Mouse (Mus musculus) Patski (cell line): Measurements from ENCODE around the gene Crbn. TPM values are rescaled to one million over a fixed set of nuclear protein-coding genes. Genes with fewer than 3 reads are reported as not detected.

Experiments used
- ATAC-seq: fragments of 100-300 bp; one replicate; pipeline ENCODE4 v1.8.0; 2021
- CTCF ChIA-PET: fragments of 350-600 bp; sonication (Branson Sonifier 250); formaldehyde crosslinking; loops from one replicate; lab custom pipeline; 2022; ENCODE audit warnings: inconsistent platforms; lab: Charles Lee
- POLR2A ChIA-PET: fragments of 350-600 bp; sonication (Branson Sonifier 250); formaldehyde crosslinking; loops from one replicate; lab custom pipeline; 2022; ENCODE audit warnings: antibody characterized with exemption, inconsistent platforms; lab: Charles Lee
- DNase-seq: peaks from one replicate; pipeline ENCODE4 v3.0.0-alpha.2; 2011; ENCODE audit warnings: low read depth, low spot score
- H3K27me3 ChIP-seq: fragments of 371-371 bp; one replicate; pipeline ENCODE4 v1.5.1; 2021
- CTCF ChIP-seq: fragments of 100-300 bp; IDR thresholded peaks from one replicate; pipeline ENCODE4 v1.5.1; 2021
- in situ Hi-C: fragments of 300-500 bp; cut with MboI; formaldehyde crosslinking; loops from 3 replicates; pipeline ENCODE4 v1.11.1; 2018; ENCODE audit warnings: low pct_unique_long_range_greater_than_20kb, mixed read lengths
- polyA plus RNA-seq: library from polyadenylated mRNA; unstranded; gene quantifications from one replicate; pipeline ENCODE4 v1.2.3, GENCODE M21; 2021

Crbn gene
- polyA plus RNA-seq, 1 experiment from 2014 or later: 42.1 TPM

DNA sequence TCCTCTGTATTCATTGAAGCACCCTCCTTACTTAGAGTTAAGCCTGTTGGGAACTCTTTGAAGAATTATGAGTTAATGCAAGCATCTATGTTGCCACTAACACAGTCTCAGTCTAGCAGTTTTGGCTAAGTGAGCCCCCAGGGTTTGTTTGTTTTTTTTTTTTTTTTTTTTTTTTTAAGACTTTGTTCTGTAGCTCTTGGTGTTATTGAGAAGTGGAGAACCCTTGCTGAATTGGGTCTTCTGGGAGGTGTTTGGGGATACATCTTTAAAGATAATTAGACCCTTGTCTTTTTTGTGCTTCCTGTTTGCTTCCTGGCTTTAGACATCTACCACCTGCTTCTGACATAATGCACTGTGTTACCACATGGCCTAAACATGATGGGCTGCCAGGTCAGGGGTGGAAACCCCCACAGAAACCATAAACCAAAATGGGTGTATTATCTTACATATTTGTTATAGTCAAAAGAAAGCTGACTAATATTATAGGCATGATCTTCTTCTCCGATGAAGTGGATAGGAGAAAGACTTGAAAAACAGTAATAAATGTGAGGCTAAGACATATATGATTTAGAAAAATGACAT lies 59.5 kb downstream of the Crbn start:
- ATAC-seq: no peak
- no peak for DNase-seq
- CTCF ChIA-PET: interaction anchor here (1.4 kb wide), 1 partner anchor 8 kb away, joined by 3 read pairs; no protein-coding TSS in a partner anchor
- H3K27me3 ChIP-seq: peaks cover 12% of the 10 kb centered on the region
- in situ Hi-C loops: no loop called here
- POLR2A ChIA-PET: no interaction called here
- TF ChIP-seq CTCF: no peak

DNA sequence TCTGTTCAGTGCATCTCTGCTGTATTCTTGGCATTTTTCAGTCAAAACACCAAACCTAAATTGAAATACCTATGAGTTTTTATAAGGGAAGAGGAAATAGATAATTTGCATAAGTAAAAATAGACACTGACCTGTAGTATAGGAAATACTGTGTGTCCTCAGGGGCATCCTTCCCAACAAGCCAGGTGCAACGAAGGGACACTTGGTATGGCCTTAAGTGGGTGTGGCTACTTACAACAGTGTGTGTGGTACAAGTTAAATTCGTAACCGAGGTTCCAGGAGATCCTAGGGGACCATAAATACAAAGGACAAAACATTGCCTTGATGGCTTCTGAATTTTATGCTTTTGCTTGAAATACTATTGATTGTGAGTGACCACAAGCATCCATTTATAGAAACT lies 61.6 kb downstream of the Crbn start:
- POLR2A ChIA-PET: no interaction called here
- DNase-seq (no peak), ATAC-seq (no peak)
- H3K27me3 ChIP-seq: peaks cover 11% of the 10 kb centered on the region
- no peak for TF ChIP-seq CTCF
- CTCF ChIA-PET: no interaction called here
- in situ Hi-C loops: no loop called here

GRCm38 (mm10) chr6:106732563-106732962 lies 67.3 kb downstream of the Crbn start:
- ChIA-PET POLR2A (no interaction called here), CTCF (interaction anchor here (0.8 kb wide), 1 partner anchor 8 kb away, joined by 3 read pairs; no protein-coding TSS in a partner anchor)
- no peak for DNase-seq
- TF ChIP-seq CTCF: no peak
- in situ Hi-C loops: no loop called here
- H3K27me3 ChIP-seq: peaks cover 5% of the 10 kb centered on the region
- ATAC-seq: no peak

Other genes with a start within 250 kb of the Crbn start
- gene Il5ra, start 51.0 kb downstream of the Crbn start, polyA plus RNA-seq: 0.03 TPM
- gene Trnt1, start 31.0 kb downstream of the Crbn start, polyA plus RNA-seq: 38.0 TPM